5 mouse cellular contexts compared by ENCODE assay signal in genomic region chr6:71485246-71485645, GRCm38 (mm10).
"Had no signal": no experiment of that assay in that cellular context is flagged by ENCODE, and none has a peak within 500 bp of the region (broad histone marks: within the 10 kb centered on the region; RNA-seq: fewer than 3 reads in every experiment).

No protein-coding gene starts in this region.

- DNase-seq: kidney, adult 8-10 months; kidney, postnatal 4 days; lung, postnatal 14 days; thymus, adult 2 months; thymus, postnatal 25 days had no signal
